9 mouse cellular contexts compared by ENCODE assay signal in genomic region chr3:51554067-51554466, GRCm38 (mm10). TPM values are rescaled to one million over a fixed set of nuclear protein-coding genes. Genes with fewer than 3 reads are reported as not detected.
DNase-seq lines count a peak whose midpoint lies in the region; ATAC-seq and TF ChIP-seq lines count a peak whose summit lies in the region.
"Had no signal": no experiment of that assay in that cellular context is flagged by ENCODE, and none has a peak within 500 bp of the region (broad histone marks: within the 10 kb centered on the region; RNA-seq: fewer than 3 reads in every experiment).

No protein-coding gene starts in this region.

- no peak for TF ChIP-seq POLR2A in thymus, adult 2 months (IDR thresholded peaks at IDR 0.05; ENCODE audit: control insufficient read depth, extremely low read depth, insufficient read depth, low read length, poor library complexity)

- peaks cover 6% of the 10 kb centered on the region; the same call in 1 of the 2 replicates for H3K4me1 ChIP-seq in lung, postnatal 0 days (ENCODE audit: insufficient read depth, low read depth, low read length)
- peaks cover 39% of the 10 kb centered on the region for H3K4me1 ChIP-seq in heart, postnatal 0 days (ENCODE audit: control insufficient read depth, insufficient read depth)
- peaks cover 40% of the 10 kb centered on the region for H3K4me1 ChIP-seq in thymus, adult 2 months (replicated peaks; ENCODE audit: control insufficient read depth, insufficient read depth, low read length)

- intact Hi-C loops in gastrocnemius, postnatal 36 days (cut with DNase I), result no loop called here

- TF ChIP-seq CTCF in lung, postnatal 0 days (IDR thresholded peaks at IDR 0.05), result no peak
- TF ChIP-seq CTCF in heart, postnatal 0 days (IDR thresholded peaks at IDR 0.05; ENCODE audit: low read depth), result no peak
- TF ChIP-seq CTCF in thymus, adult 2 months (IDR thresholded peaks at IDR 0.05; ENCODE audit: borderline replicate concordance, control insufficient read depth, extremely low read depth, insufficient read depth, low read length, poor library complexity), result no peak

- no peak overlapping the region for H3K9ac ChIP-seq in lung, postnatal 0 days (replicated peaks; ENCODE audit: low read depth)
- H3K9ac ChIP-seq in heart, postnatal 0 days (replicated peaks; ENCODE audit: low read depth, low read length), result peak overlapping the region; percentile 51

- peak; percentile 43 for DNase-seq in cerebellum, adult 11-12 months
- DNase-seq in cerebellum, postnatal 14 days, result no peak
- no peak for DNase-seq in lung, postnatal 0 days (ENCODE audit: low spot score)
- DNase-seq in lung, adult 18-20 months, result no peak
- DNase-seq in heart, postnatal 0 days (ENCODE audit: low spot score), result peak; percentile 16
- peak; percentile 75 for DNase-seq in thymus, adult 2 months
- DNase-seq in gastrocnemius, postnatal 36 days, result no peak
- DNase-seq in spleen, adult 18-20 months, result no peak

- peak overlapping the region; percentile 14; the same call in 1 of the 2 replicates for H3K27ac ChIP-seq in lung, postnatal 0 days (ENCODE audit: low read length)
- H3K27ac ChIP-seq in heart, postnatal 0 days (ENCODE audit: low read depth), result peak overlapping the region; percentile 71
- peak overlapping the region; percentile 98 for H3K27ac ChIP-seq in thymus, adult 2 months (ENCODE audit: control insufficient read depth, insufficient read depth, low read length)

- TF ChIP-seq EP300 in lung, postnatal 0 days (IDR thresholded peaks at IDR 0.05), result no peak
- no peak for TF ChIP-seq EP300 in heart, postnatal 0 days (IDR thresholded peaks at IDR 0.05; ENCODE audit: low read depth)

- H3K36me3 ChIP-seq in lung, postnatal 0 days (ENCODE audit: insufficient read depth, low read length), result no peaks in the 10 kb centered on the region
- peaks cover 14% of the 10 kb centered on the region; the same call in 1 of the 2 replicates for H3K36me3 ChIP-seq in heart, postnatal 0 days (replicated peaks; ENCODE audit: control insufficient read depth, insufficient read depth, low read length)
- H3K36me3 ChIP-seq in thymus, adult 2 months (ENCODE audit: control insufficient read depth, insufficient read depth, low read length), result peaks cover 15% of the 10 kb centered on the region

- no peak overlapping the region for H3K4me2 ChIP-seq in lung, postnatal 0 days (replicated peaks; ENCODE audit: low read depth, low read length)
- H3K4me2 ChIP-seq in heart, postnatal 0 days (ENCODE audit: low read depth, low read length), result peak overlapping the region; percentile 64

- H3K27me3 ChIP-seq in lung, postnatal 0 days (replicated peaks; ENCODE audit: insufficient read depth, low read length), result no peaks in the 10 kb centered on the region
- H3K27me3 ChIP-seq in heart, postnatal 0 days (ENCODE audit: control insufficient read depth, insufficient read depth, low read length), result no peaks in the 10 kb centered on the region
- H3K27me3 ChIP-seq in thymus, adult 2 months (ENCODE audit: control insufficient read depth, insufficient read depth, low read length), result no peaks in the 10 kb centered on the region

- no peak for ATAC-seq in lung, postnatal 0 days
- ATAC-seq in heart, postnatal 0 days (ENCODE audit: insufficient read depth, low read depth), result 0 out of 2 replicates have a peak, but pooled peaks have one; percentile 25
- ATAC-seq: intestine, embryonic 16.5 days had no signal

- no peaks in the 10 kb centered on the region for H3K9me3 ChIP-seq in lung, postnatal 0 days (ENCODE audit: low read length)
- H3K9me3 ChIP-seq in heart, postnatal 0 days (replicated peaks; ENCODE audit: control insufficient read depth, low read length), result no peaks in the 10 kb centered on the region

- no peak overlapping the region for H3K4me3 ChIP-seq in lung, postnatal 0 days (ENCODE audit: low read depth, low read length)
- peak overlapping the region; percentile 32; the same call in 1 of the 2 replicates for H3K4me3 ChIP-seq in heart, postnatal 0 days (ENCODE audit: low read depth, low read length)
- peak overlapping the region; percentile 52 for H3K4me3 ChIP-seq in thymus, adult 2 months (ENCODE audit: control insufficient read depth, insufficient read depth, low read length)

- WGBS in lung, postnatal 0 days, result 68% methylated on average over 9 of the region's 9 CpGs
- WGBS in heart, postnatal 0 days, result 36% methylated on average over 9 of the region's 9 CpGs
- 13% methylated on average over 9 of the region's 9 CpGs for WGBS in thymus, adult 2 months

RNA-seq across cellular contexts. Expression of gene Setd7, which starts 6.6 kb away (rescaled TPM):
- 2.1 TPM in 2 replicates for polyA plus RNA-seq in lung, postnatal 0 days (2015; fragmentation: Nextera tagmentation; extraction: Ambion mirVana)
- total RNA-seq in heart, postnatal 0 days (2014; rRNA removed; ENCODE audit: low replicate concordance), result 24.8 and 54.7 TPM in 2 replicates
- 2.5 and 3.0 TPM in 2 replicates for polyA plus RNA-seq in heart, postnatal 0 days (2015; fragmentation: Nextera tagmentation; extraction: Ambion mirVana)
- 62.8 TPM in 2 replicates for polyA plus RNA-seq in thymus, adult 2 months (2012; rRNA removed)
- total RNA-seq in gastrocnemius, postnatal 36 days (2021), result 100 to 1,000 TPM; 144 to 153 TPM

Comparison
In these comparisons a context has a peak if more than half of its experiments do, and no peak if none do; other contexts are left out.
1. DNase-seq: peak in cerebellum, adult 11-12 months (single experiment), heart, postnatal 0 days (single experiment) and thymus, adult 2 months (single experiment); none in cerebellum, postnatal 14 days (0 of 2), lung, postnatal 0 days (single experiment), lung, adult 18-20 months (0 of 2), gastrocnemius, postnatal 36 days (0 of 2) and spleen, adult 18-20 months (0 of 2).
2. H3K27ac ChIP-seq: peak in every context shown above with its lines; median percentile 98 in thymus, adult 2 months; 71 in heart, postnatal 0 days; 14 in lung, postnatal 0 days.
3. RNA of gene Setd7, which starts 6.6 kb away (polyA plus RNA-seq): 62.8 TPM in thymus, adult 2 months; 2.5 to 3.0 TPM in heart, postnatal 0 days and 2.1 TPM in lung, postnatal 0 days; every median in the first group is over 10 times any median in the second.